Mouse (Mus musculus) T-helper 2 cell (primary cell): ENCODE data around the gene Aldh3b3.

ENCODE experiments used
- in situ Hi-C: fragments of 300-600 bp; cut with MboI, MseI; formaldehyde crosslinking; loops from one replicate; pipeline ENCODE4 v1.15.1; 2025; ENCODE audit warnings: high pct_unique_total_duplicates

Aldh3b3 gene

DNA sequence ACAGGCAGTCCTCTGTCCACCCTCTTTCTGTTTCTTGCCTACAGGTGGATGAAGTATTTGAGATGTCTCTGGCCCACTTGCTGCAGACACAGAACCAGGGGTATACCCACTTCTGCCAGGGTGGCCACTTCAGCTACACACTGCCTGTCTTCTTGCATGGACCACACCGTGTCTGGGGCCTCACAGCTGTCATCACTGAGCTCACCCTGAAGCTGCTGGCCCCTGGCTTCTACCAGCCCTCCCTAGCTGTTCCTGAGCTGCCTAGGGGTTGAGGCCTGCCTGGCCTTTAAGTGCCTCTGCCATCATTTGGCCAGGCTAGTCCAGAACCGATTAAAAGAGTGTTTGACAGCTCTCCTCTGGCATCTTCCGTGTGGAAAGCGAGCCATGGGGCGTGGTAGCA lies 43.3 kb downstream of the Aldh3b3 start:
- in situ Hi-C loops = no loop called here

DNA sequence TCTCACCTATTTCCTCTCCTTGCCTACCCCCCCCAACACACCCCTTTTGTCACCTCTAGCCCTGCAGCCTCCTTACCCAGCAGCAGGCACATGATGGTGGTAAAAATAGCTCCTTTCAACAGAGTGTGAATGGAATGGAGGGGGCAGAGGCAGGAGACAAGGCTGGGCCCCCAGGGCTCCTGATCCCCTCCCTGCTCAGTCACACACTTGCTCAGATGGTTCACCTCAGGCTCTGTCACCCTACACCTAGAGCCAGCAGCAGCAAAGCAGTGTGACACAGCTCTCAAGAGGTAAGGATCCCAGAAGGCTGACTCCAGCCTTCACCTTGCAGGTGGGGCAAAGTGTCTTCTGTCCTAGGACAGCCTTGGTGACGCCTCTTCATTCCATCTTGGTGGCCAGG lies 44.7 kb downstream of the Aldh3b3 start, which contains the start of gene Doc2g:
Gene Doc2g, plus strand, starts transcription at position 202 of the 400 bp plus-strand sequence.
- in situ Hi-C loops = no loop called here

DNA sequence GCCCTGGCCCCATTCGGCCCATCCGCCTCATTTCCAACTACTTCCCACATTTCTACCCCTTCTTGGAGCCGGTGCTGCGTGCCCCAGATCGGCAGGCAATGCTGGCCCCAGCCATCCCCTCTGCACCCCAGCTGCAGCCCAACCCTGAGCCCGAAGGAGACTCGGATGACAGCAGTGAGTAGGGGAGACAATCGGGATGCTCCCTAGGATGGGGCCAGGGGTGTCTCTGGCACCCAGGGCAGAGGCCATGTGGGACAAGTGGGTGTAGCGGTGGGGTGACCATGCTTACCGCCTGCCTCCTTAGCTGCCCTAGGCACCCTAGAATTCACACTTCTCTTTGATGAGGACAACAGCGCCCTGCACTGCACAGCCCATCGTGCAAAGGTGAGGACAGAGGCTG lies 45.2 kb downstream of the Aldh3b3 start:
- in situ Hi-C loops = no loop called here

DNA sequence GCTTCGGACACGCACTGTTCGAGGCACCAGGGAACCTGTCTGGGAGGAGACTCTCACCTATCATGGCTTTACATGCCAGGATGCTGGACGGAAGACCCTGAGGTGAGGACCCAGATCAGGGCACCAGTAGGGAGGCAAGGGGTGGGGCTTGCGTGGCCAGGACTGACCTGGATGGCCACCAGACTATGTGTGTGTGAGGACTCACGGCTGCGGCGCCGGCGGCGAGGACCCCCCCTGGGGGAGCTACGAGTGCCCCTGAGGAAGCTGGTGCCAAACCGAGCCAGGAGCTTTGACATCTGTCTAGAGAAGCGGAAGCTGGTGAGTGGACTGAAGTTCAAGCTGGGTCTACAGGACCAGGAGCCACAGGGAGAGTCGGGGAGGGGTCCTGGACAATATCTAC lies 45.9 kb downstream of the Aldh3b3 start:
- in situ Hi-C loops = no loop called here

DNA sequence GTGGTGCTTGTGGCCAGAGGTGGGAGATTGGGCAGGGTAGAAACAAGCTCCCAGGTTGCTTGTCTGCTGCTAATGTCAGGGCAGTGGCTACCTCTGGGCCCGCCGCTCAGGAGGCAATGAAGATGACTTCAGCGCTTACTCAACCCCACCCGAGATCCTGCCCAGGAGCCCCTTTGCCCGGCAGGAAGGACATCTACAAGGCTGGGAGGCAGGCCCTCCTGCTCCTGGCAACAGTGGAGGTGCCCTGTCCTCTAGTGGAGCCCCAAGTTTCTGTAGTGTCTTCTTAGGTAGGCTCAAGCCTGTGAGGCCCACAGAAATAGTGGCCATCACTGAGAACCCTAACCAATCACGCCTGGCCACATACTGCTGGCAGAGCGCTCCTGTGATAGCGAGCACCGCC lies 46.6 kb downstream of the Aldh3b3 start:
- in situ Hi-C loops = no loop called here

DNA sequence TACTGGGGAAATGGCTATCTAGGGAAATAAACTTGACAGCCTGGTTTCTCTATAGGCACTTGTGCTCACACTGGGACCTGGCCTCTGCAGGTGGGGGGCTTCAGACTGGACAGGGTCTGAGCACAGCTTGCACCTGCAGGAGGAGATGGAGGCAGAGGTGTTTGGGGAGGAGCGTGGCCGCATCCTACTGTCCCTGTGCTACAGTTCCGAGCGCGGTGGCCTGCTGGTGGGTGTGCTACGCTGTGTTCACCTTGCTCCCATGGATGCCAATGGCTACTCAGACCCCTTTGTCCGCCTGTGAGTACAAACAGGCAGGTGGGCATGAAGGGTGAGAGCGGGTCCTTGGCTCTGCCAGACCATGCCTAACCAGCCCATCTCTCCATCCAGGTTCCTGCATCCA lies 47.5 kb downstream of the Aldh3b3 start:
- in situ Hi-C loops = no loop called here

DNA sequence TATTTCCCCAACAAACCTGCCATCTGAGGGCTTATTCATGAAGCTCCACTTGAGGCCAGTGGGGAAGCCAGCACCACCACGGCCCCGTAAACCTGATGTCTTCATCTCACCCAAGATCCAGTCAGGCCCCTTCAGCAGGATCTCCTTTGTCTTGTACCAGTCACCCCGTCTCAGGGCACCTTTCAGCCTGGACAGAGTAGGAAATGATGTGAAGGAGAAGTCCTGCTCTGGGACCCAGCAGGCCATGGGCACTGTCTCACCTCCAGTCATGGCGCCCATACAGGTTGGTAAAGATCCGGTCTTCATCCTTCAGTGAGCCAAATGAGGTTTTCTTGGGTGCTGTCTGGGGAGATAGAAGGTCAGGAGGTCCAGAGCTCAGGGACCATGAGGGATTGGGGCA lies 52.6 kb downstream of the Aldh3b3 start:
- in situ Hi-C loops = no loop called here

DNA sequence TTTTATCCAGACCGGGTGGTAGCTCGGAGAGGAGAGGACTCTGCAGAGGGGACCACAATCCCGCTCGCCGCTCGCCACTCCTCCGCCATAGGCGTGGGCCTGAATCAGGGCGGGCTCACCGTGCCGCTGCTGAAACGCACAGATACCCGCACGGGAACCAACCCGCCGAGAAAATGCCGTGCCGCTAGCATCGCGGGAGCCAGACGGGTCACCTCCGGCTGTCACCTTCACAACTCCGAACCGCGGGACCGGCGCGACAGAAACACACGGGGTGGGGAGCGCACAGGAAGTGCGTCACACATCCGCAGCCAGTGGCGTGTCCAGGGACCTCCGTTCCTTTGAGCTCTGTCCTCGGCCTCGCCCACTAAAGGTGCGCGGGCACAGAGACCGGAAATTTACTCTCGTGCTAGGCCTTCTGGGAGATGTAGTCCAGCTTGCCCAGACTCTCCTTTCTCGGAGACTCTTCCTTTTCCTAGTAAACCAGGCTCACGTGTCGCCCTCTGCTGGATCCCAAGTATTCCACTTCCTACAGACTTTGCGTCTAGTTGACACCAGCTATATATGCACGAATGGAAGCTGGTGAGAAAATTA lies 54.1 kb downstream of the Aldh3b3 start, which contains the start of gene Ndufv1:
Gene Ndufv1, minus strand, starts transcription at position 375 of the 591 bp plus-strand sequence.
- in situ Hi-C loops = no loop called here

DNA sequence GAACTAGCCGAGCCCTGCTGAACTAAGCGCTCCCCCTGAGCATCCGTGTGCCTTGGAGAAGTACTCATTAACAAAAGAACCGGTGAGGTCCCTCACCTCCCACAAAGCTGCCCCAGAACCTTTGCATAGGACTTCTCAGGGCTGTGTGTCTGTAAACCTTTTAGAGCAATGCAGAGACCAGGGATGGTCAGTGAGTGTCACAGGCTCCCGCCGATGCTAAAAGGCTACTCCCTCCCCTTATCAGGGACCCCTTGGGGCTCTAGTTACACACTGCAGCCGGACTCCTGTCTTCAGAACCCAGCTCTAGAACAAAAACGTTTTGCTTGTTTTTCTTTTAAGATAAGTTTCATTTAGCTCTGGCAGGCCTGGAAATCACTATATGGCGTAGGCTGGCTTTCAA lies 54.6 kb downstream of the Aldh3b3 start:
- in situ Hi-C loops = no loop called here

DNA sequence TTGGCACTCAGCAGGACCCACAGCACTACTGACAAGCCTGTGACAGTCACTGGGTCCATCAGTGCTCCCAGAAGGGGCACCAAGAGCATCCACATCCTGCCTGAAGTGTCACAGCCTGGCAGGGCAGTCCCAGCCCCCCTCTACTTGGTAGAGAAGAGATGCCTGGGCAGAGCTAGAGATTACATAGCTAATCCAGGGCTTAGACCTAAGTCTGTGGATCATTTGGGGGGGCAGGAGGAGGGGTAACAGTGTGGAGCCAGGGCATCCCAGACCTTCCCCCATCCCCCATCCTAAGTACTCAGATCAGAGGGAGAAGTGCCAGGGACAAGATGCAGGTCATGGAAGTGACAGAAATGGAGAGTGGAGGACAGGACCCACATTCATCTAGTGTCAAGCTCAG lies 56.4 kb downstream of the Aldh3b3 start:
- in situ Hi-C loops = no loop called here

DNA sequence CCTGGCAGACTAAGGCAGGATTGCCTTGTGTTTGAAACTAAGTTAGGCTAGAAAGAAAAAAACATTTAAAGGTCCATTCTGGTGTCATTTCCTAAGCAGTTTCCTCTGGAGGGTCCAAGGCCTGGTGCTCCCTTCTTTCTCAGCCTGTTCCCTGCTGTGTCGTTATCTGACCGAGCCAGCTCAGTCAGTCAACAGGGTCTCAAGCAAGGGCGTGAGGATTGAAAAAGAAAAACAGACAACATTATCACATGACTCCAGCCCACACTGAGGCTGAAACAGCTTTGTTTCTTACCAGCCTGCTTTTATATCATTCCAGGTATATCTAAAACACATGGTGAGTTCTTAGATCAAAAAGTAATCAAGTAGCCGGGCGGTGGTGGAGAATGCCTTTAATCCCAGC lies 57.2 kb downstream of the Aldh3b3 start:
- in situ Hi-C loops = no loop called here

DNA sequence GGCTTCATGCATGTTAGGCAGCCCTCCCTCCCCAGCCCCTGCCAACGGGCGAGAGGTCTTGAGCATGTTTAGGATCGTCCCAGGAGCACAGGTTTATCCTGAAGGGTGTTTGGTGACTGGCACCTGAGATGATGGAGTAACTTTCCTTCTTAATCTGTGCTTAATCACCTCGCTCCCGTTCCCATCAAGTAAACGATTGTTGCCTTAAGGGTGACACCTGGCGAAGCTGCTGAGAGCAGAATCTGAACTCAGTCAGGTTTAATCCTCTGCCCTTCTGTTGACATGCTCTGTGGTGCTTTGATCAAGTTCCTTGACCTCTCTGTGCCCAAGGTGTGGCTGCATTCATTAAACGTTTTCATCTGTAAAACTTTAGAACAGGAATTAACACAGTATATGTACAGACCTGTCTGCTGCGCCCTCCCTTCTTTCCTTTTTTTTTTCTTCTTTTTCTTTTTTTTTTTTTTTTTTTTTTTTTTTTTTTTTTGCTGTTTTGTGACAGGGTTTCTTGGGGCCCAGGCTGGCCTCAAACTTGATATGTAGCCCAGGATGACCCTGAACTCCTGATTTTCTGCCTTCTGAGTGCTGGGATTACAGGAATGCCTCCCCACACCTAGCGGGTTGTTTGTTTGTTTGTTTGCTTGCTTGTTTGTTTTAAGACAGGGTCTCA lies 59.6 kb downstream of the Aldh3b3 start:
- in situ Hi-C loops = no loop called here

DNA sequence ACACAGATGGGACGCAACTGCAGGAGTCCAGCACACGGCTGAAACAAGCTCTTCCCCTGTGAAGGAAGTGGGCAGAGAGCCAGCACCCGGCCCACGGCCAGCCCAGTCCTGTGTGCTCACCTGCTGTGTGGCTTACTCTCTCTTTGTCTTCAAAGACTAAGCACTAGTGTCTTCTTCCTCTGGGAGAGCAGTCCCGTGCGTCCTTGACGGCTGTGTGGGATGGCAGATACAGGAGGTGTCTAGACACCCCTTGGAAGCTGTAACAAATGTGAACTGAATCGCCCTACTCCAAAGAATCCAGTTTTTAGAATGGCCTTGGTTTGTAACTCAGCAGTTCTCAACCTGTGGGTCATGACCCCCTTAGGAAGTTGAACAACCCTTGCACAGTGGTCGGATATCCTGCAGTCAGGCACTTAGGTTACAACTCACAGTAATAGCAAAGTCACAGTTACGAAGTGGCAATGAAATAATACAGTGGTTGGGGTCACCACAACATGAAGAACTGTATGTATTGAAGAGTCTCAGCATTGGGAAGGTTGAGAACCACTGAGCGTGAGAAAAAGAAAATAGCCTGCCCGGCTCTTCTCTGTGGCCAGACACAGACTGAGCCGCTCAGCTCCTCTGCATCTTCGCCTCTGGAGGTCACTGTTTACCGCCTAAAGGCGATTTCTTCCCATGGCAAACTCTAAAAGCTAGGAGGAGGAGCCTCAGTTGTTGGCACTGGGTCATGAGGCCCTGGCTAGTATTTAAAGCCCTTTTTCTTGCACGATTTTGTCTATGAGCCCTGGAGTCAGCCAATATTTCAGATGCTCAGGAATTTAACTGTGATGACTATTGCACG lies 60.5 kb downstream of the Aldh3b3 start:
- in situ Hi-C loops = no loop called here
